Mouse (Mus musculus): ENCODE measurements around the gene Camk2n2. TPM values are rescaled to one million over a fixed set of nuclear protein-coding genes. Genes with fewer than 3 reads are reported as not detected.

Gene Camk2n2
- total RNA-seq, 2 experiments from 2014 or later, result 25.3 to 128 TPM

- DNase-seq, result peak; percentile 91 to 94
Observed at GRCm38 (mm10) chr16:20611357-20612227, 9.5 kb downstream of the Camk2n2 start, which contains the start of the genes Eef1akmt4, Gm49333 and Alg3. TSS of gene Eef1akmt4 (plus strand) at chr16:20611593. TSS of gene Gm49333 (plus strand) at chr16:20611610. TSS of gene Alg3 (minus strand) at chr16:20611735.

DNA sequence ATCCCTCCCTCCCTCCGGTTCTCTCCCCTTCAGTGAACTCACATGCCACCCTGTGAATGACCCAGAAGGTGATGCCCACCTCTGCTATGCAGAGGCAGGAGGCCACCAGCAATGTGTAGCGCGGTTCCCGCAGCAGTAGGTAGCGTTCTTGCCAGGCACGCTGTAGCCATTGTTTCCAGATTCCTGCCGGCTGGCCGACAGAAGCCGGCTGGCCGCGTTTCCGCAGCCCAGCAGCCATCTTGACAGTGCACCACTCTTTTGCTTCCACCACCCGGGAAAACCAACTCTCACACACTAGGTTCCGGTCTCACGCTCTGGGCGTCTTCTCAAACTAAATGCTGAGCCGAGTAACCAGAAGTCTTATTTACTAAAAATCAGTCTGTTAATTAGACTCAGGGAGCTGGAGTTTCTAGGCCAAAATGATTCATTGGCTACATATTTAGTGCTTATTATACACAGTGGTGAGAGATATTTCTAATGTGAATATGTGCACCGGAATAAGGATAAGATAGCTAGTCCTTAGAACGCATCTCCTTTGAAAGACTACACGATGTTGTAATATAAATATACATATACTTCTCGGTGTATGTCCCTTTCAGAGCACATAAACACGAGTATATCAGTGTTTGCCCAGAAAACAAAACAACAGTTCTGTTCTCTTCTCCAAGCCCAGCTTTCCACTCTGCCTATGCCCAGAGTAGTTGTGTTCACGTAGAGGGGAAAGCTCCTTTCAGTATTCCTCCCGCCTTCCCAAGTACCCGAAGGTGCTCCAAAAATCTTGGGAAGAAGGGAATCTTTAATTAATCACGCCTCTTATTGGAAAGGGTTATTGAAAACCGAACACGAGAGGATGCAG lies 10.4 kb downstream of the Camk2n2 start:
- peak; percentile 77 to 78 for DNase-seq

GRCm38 (mm10) chr16:20604705-20605104 lies 16.4 kb downstream of the Camk2n2 start:
- DNase-seq, result no peak

GRCm38 (mm10) chr16:20600511-20600910 lies 20.6 kb downstream of the Camk2n2 start:
- no peak for DNase-seq

DNA sequence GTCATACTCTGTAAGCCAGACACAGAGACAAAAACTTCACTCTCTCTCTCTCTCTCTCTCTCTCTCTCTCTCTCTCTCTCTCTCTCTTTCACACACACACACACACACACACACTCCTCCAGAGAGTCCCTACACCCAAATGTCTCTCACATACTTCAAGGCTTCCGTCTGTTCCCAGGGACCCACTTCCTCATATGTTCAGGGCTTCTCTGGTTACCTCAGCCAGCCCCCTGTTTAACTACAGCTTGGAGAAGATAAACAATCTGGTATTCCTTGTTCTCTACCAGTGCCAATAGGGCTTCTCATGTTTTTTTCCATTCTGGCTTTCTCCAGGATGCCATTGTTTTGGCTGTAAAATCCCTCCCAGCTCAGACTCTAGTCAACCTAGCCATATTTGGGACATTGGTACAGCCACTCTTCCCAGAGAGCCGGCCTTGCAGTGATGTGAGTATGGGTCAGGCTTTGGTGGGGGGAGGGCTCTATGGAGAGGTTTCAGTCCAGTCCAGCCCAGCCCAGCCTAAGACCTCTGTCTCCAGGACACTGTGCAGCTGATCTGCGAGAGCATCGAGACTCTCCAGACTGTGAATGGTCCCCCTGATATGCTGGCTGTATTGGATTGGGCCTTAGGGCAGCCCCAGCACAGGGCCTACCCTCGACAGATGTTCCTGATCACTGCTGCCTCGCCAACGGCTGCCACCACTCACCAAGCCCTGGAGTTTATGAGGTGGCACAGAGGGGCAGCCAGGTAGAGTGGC lies 24.2 kb downstream of the Camk2n2 start:
- DNase-seq, result no peak

- no peak for DNase-seq
Observed at GRCm38 (mm10) chr16:20595737-20596136, 25.4 kb downstream of the Camk2n2 start.

- DNase-seq, result no peak
Observed at GRCm38 (mm10) chr16:20595060-20595673, 25.9 kb downstream of the Camk2n2 start.

- peak; percentile 9 to 14 for DNase-seq
Observed at GRCm38 (mm10) chr16:20591076-20591705, 29.9 kb downstream of the Camk2n2 start.

- DNase-seq, result no peak
Observed at GRCm38 (mm10) chr16:20590680-20591038, 30.4 kb downstream of the Camk2n2 start.

DNA sequence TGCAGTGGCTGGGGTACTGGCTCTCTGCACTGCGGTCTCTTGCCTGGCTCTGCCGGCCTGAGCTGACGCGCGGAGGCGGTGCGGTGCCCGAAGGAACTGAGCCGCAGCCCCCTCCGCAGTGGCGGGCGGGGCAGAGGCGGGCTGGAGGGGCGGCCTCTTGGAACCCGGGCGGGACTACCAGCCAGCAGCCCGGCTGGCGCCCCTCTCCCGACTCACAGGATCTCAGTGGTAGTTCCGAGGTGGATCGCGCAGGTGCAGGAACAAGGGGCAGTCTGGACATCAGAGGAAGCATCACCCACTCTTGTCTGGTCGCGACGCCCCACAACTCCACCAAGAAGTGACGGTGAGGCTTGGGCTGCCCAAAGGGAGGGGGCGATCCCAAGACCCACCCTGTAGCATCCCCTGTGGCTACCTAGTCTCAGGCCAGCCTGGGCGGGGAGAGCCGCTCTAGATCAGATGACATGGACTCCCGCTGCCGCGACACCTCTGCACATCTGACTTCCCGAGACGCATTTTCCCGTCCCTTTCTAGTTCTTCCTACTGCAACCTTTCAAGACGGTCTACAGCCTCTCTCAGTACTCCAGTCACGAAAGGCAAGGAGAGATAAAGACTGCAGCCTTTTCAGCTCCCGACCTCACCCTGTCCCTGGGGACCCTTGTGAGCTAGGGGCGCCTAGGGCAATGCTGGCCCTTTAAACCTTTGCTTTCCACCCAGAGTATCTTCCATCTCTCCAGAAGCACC lies 31.0 kb downstream of the Camk2n2 start:
- DNase-seq, result peak; percentile 40 to 56

DNA sequence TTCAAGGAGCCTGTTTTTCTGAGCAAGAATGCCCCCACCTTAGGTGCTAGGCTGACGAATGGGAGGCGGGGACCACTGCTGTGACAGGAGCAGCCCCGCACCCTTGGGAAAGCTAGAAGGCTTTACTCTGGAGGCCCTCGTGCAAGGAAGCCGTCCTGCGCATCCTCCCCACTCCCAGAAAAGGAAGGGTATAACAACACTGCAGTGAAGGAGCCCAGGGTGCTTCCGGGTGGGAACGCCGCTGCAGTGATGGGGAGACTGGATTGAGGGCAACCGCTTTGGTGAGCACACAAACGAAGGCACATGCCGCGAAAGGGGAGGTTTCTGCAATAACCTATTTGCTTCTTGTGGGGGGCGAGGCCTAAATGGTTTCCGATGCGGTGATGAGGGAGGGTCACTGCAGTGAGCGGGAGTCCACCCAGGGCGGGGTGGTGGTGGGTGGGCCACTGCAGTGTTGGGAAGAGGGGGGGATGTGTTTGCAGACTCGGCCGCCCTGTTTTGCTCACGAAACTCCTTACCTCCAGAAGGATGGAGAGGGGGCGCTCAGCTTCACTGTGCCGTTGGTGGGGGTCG lies 31.6 kb downstream of the Camk2n2 start, which contains the start of gene Vwa5b2:
TSS of gene Vwa5b2 (plus strand) at position 106 of the 573 bp plus-strand sequence.
- DNase-seq, result no peak

Small RNAs within 50 kb of the gene (microRNA-seq; reads per million reads assigned to microRNA genes)
- gene Mir1224, result 3.5 reads per million, percentile 9 among the genes with 10 or more reads in this experiment

Other genes with a start within 250 kb of the Camk2n2 start
- 10 to 100 TPM; 59.4 to 78.0 TPM for gene Abcc5, start 194.9 kb downstream of the Camk2n2 start, total RNA-seq (2021)
- 10 to 100 TPM; 62.4 to 62.6 TPM for gene Eif2b5, start 122.5 kb downstream of the Camk2n2 start, total RNA-seq (2021)
- gene Dvl3, start 104.3 kb downstream of the Camk2n2 start, total RNA-seq (2021), result 10 to 100 TPM; 40.7 to 45.2 TPM
- gene Ap2m1, start 85.8 kb downstream of the Camk2n2 start, total RNA-seq (2021), result 100 to 1,000 TPM; 279 to 383 TPM
- 10 to 100 TPM; 86.0 to 95.3 TPM for gene Abcf3, start 72.7 kb downstream of the Camk2n2 start, total RNA-seq (2021)
- 1 to 10 TPM; 1.4 to 1.6 TPM for gene Vwa5b2, start 31.8 kb downstream of the Camk2n2 start, total RNA-seq (2021)
- gene Eef1akmt4, start 9.7 kb downstream of the Camk2n2 start, total RNA-seq (2021), result 1 to 10 TPM; 9.5 to 10.0 TPM
- gene Gm49333, start 9.7 kb downstream of the Camk2n2 start, total RNA-seq (2021), result under 1 TPM in 1 of 2 experiments, not detected in 1; 0.26 TPM
- gene Alg3, start 9.6 kb downstream of the Camk2n2 start, total RNA-seq (2021), result 10 to 100 TPM; 26.9 to 29.8 TPM
- gene Ece2, start 8.5 kb upstream of the Camk2n2 start, total RNA-seq (2021), result 10 to 100 TPM in 1 of 2 experiments, 1 to 10 TPM in 1; 8.9 to 17.5 TPM
- gene Psmd2, start 30.4 kb upstream of the Camk2n2 start, total RNA-seq (2021), result 100 to 1,000 TPM; 288 to 322 TPM
- gene Eif4g1, start 47.0 kb upstream of the Camk2n2 start, total RNA-seq (2021), result 100 to 1,000 TPM; 352 to 397 TPM
- gene Fam131a, start 72.0 kb upstream of the Camk2n2 start, total RNA-seq (2021), result 10 to 100 TPM; 13.5 to 15.0 TPM
- gene Polr2h, start 96.4 kb upstream of the Camk2n2 start, total RNA-seq (2021), result 10 to 100 TPM; 37.0 to 56.4 TPM
- gene Clcn2, start 96.5 kb upstream of the Camk2n2 start, total RNA-seq (2021), result 10 to 100 TPM; 19.3 to 66.2 TPM
- 10 to 100 TPM; 10.4 to 10.6 TPM for gene Chrd, start 111.8 kb upstream of the Camk2n2 start, total RNA-seq (2021)
- 1 to 10 TPM; 1.3 to 1.5 TPM for gene Thpo, start 113.2 kb upstream of the Camk2n2 start, total RNA-seq (2021)